Mouse (Mus musculus): Measurements from ENCODE around the gene Slf2. TPM values are rescaled to one million over a fixed set of nuclear protein-coding genes. Genes with fewer than 3 reads are reported as not detected.

Gene Slf2
- polyA plus RNA-seq (2012; rRNA removed), result 98.6 and 134 TPM in 2 replicates

- DNase-seq, result peak; percentile 99
- Histone ChIP-seq H3K27ac (ENCODE audit: control insufficient read depth, insufficient read depth, low read length) (no peak within 1 kb of the TSS), H3K4me1 (replicated peaks; ENCODE audit: control insufficient read depth, insufficient read depth, low read length) (no peaks in the 10 kb centered on the region), H3K4me3 (ENCODE audit: control insufficient read depth, insufficient read depth, low read length) (peak within 1 kb of the TSS; percentile 94), H3K27me3 (ENCODE audit: control insufficient read depth, insufficient read depth, low read length) (no peaks in the 10 kb centered on the region), H3K36me3 (ENCODE audit: control insufficient read depth, insufficient read depth, low read length) (peaks cover 7% of the 10 kb centered on the region)
- TF ChIP-seq CTCF (IDR thresholded peaks at IDR 0.05; ENCODE audit: borderline replicate concordance, control insufficient read depth, extremely low read depth, insufficient read depth, low read length, poor library complexity), result 0 out of 2 replicates have a peak, but pooled peaks have one; percentile 54
- 0 out of 2 replicates have a peak, but pooled peaks have one; percentile 31 for TF ChIP-seq POLR2A (IDR thresholded peaks at IDR 0.05; ENCODE audit: control insufficient read depth, extremely low read depth, insufficient read depth, low read length, poor library complexity)
- under 1% methylated on average over 55 of the region's 55 CpGs for WGBS
Measured at GRCm38 (mm10) chr19:44930744-44931453, at the start of gene Slf2. TSS of gene Slf2 (plus strand) at chr19:44931151.

- TF ChIP-seq CTCF (IDR thresholded peaks at IDR 0.05; ENCODE audit: borderline replicate concordance, control insufficient read depth, extremely low read depth, insufficient read depth, low read length, poor library complexity) (no peak), POLR2A (IDR thresholded peaks at IDR 0.05; ENCODE audit: control insufficient read depth, extremely low read depth, insufficient read depth, low read length, poor library complexity) (no peak)
- Histone ChIP-seq H3K36me3 (ENCODE audit: control insufficient read depth, insufficient read depth, low read length) (no peaks in the 10 kb centered on the region), H3K27ac (ENCODE audit: control insufficient read depth, insufficient read depth, low read length) (no peak overlapping the region), H3K27me3 (ENCODE audit: control insufficient read depth, insufficient read depth, low read length) (peaks cover 11% of the 10 kb centered on the region; the same call in 1 of the 2 replicates), H3K4me1 (replicated peaks; ENCODE audit: control insufficient read depth, insufficient read depth, low read length) (no peaks in the 10 kb centered on the region), H3K4me3 (ENCODE audit: control insufficient read depth, insufficient read depth, low read length) (no peak overlapping the region)
- no peak for DNase-seq
- WGBS, result 8% methylated on average over 31 of the region's 31 CpGs
Measured at GRCm38 (mm10) chr19:44882552-44883024, 48.4 kb upstream of the Slf2 start.

GRCm38 (mm10) chr19:44884331-44884730 lies 46.6 kb upstream of the Slf2 start:
- 61% methylated on average over 3 of the region's 3 CpGs for WGBS
- H3K36me3 ChIP-seq (ENCODE audit: control insufficient read depth, insufficient read depth, low read length), result no peaks in the 10 kb centered on the region
- H3K27ac ChIP-seq (ENCODE audit: control insufficient read depth, insufficient read depth, low read length), result no peak overlapping the region
- TF ChIP-seq POLR2A (IDR thresholded peaks at IDR 0.05; ENCODE audit: control insufficient read depth, extremely low read depth, insufficient read depth, low read length, poor library complexity), result no peak
- no peak for TF ChIP-seq CTCF (IDR thresholded peaks at IDR 0.05; ENCODE audit: borderline replicate concordance, control insufficient read depth, extremely low read depth, insufficient read depth, low read length, poor library complexity)
- no peak overlapping the region for H3K4me3 ChIP-seq (ENCODE audit: control insufficient read depth, insufficient read depth, low read length)
- DNase-seq, result no peak
- no peaks in the 10 kb centered on the region for H3K4me1 ChIP-seq (replicated peaks; ENCODE audit: control insufficient read depth, insufficient read depth, low read length)
- H3K27me3 ChIP-seq (ENCODE audit: control insufficient read depth, insufficient read depth, low read length), result peaks cover 8% of the 10 kb centered on the region; the same call in 1 of the 2 replicates

- no peak for DNase-seq
- H3K4me1 ChIP-seq (replicated peaks; ENCODE audit: control insufficient read depth, insufficient read depth, low read length), result no peaks in the 10 kb centered on the region
- no peak for TF ChIP-seq POLR2A (IDR thresholded peaks at IDR 0.05; ENCODE audit: control insufficient read depth, extremely low read depth, insufficient read depth, low read length, poor library complexity)
- no peak for TF ChIP-seq CTCF (IDR thresholded peaks at IDR 0.05; ENCODE audit: borderline replicate concordance, control insufficient read depth, extremely low read depth, insufficient read depth, low read length, poor library complexity)
- H3K27me3 ChIP-seq (ENCODE audit: control insufficient read depth, insufficient read depth, low read length), result peaks cover 8% of the 10 kb centered on the region; the same call in 1 of the 2 replicates
- no peaks in the 10 kb centered on the region for H3K36me3 ChIP-seq (ENCODE audit: control insufficient read depth, insufficient read depth, low read length)
- WGBS, result 43% methylated on average over 3 of the region's 3 CpGs
- H3K27ac ChIP-seq (ENCODE audit: control insufficient read depth, insufficient read depth, low read length), result no peak overlapping the region
- no peak overlapping the region for H3K4me3 ChIP-seq (ENCODE audit: control insufficient read depth, insufficient read depth, low read length)
Measured at GRCm38 (mm10) chr19:44886475-44886874, 44.5 kb upstream of the Slf2 start.

GRCm38 (mm10) chr19:44887679-44888235 lies 43.2 kb upstream of the Slf2 start:
- H3K36me3 ChIP-seq (ENCODE audit: control insufficient read depth, insufficient read depth, low read length), result no peaks in the 10 kb centered on the region
- H3K4me3 ChIP-seq (ENCODE audit: control insufficient read depth, insufficient read depth, low read length), result no peak overlapping the region
- H3K4me1 ChIP-seq (replicated peaks; ENCODE audit: control insufficient read depth, insufficient read depth, low read length), result no peaks in the 10 kb centered on the region
- 19% methylated on average over 7 of the region's 7 CpGs for WGBS
- TF ChIP-seq CTCF (IDR thresholded peaks at IDR 0.05; ENCODE audit: borderline replicate concordance, control insufficient read depth, extremely low read depth, insufficient read depth, low read length, poor library complexity) (peak; percentile 88; the same call in 1 of the 2 replicates), POLR2A (IDR thresholded peaks at IDR 0.05; ENCODE audit: control insufficient read depth, extremely low read depth, insufficient read depth, low read length, poor library complexity) (no peak)
- H3K27me3 ChIP-seq (ENCODE audit: control insufficient read depth, insufficient read depth, low read length), result 0 out of 2 replicates have a peak, but pooled peaks cover under 1% of the 10 kb centered on the region
- no peak overlapping the region for H3K27ac ChIP-seq (ENCODE audit: control insufficient read depth, insufficient read depth, low read length)
- DNase-seq, result peak; percentile 54

GRCm38 (mm10) chr19:44889548-44889947 lies 41.4 kb upstream of the Slf2 start:
- Histone ChIP-seq H3K27ac (ENCODE audit: control insufficient read depth, insufficient read depth, low read length) (no peak overlapping the region), H3K4me1 (replicated peaks; ENCODE audit: control insufficient read depth, insufficient read depth, low read length) (no peaks in the 10 kb centered on the region), H3K4me3 (ENCODE audit: control insufficient read depth, insufficient read depth, low read length) (no peak overlapping the region), H3K36me3 (ENCODE audit: control insufficient read depth, insufficient read depth, low read length) (no peaks in the 10 kb centered on the region), H3K27me3 (ENCODE audit: control insufficient read depth, insufficient read depth, low read length) (no peaks in the 10 kb centered on the region)
- TF ChIP-seq CTCF (IDR thresholded peaks at IDR 0.05; ENCODE audit: borderline replicate concordance, control insufficient read depth, extremely low read depth, insufficient read depth, low read length, poor library complexity) (no peak), POLR2A (IDR thresholded peaks at IDR 0.05; ENCODE audit: control insufficient read depth, extremely low read depth, insufficient read depth, low read length, poor library complexity) (no peak)
- 37% methylated on average over 6 of the region's 6 CpGs for WGBS
- DNase-seq, result no peak

Data from thymus, adult 2 months (tissue).